12 mouse cellular contexts compared by ENCODE assay signal in genomic region chr5:125614348-125614747, GRCm38 (mm10).
DNase-seq lines count a peak whose midpoint lies in the region; ATAC-seq lines count a peak whose summit lies in the region.
"Had no signal": no experiment of that assay in that cellular context is flagged by ENCODE, and none has a peak within 500 bp of the region (broad histone marks: within the 10 kb centered on the region; RNA-seq: fewer than 3 reads in every experiment).

No protein-coding gene starts in this region.

- DNase-seq in cerebellum, postnatal 10 days, result peak; percentile 71 to 76
- no peak for DNase-seq in cerebellum, adult 9-11 months
- peak; percentile 8 for DNase-seq in kidney, adult 9 months
- peak; percentile 3 for DNase-seq in A20 (ENCODE audit: low read depth, low spot score)
- DNase-seq in embryonic facial prominence, embryonic 11.5 days (ENCODE audit: low spot score), result peak; percentile 17
- DNase-seq in urinary bladder, postnatal 10 days (ENCODE audit: low spot score), result no peak
- no peak for DNase-seq in thymus, postnatal 36 days
- DNase-seq: right cerebral cortex, adult 18-20 months had no signal

- no peaks in the 10 kb centered on the region for H3K36me3 ChIP-seq in kidney, embryonic 16.5 days (ENCODE audit: insufficient read depth, low read length)
- H3K36me3 ChIP-seq in embryonic facial prominence, embryonic 11.5 days (replicated peaks; ENCODE audit: control insufficient read depth, insufficient read depth, low read depth, low read length), result no peaks in the 10 kb centered on the region
- H3K36me3 ChIP-seq: heart, embryonic 15.5 days had no signal

- 57% methylated on average over 2 of the region's 2 CpGs for WGBS in kidney, embryonic 16.5 days
- WGBS in embryonic facial prominence, embryonic 11.5 days, result 50% methylated on average over 2 of the region's 2 CpGs

- no peak overlapping the region for H3K4me3 ChIP-seq in kidney, embryonic 16.5 days (ENCODE audit: low read length)
- H3K4me3 ChIP-seq in embryonic facial prominence, embryonic 11.5 days (ENCODE audit: low read depth, low read length), result no peak overlapping the region
- H3K4me3 ChIP-seq: erythroblast, embryonic 14.5 days; heart, embryonic 15.5 days had no signal

- ATAC-seq in kidney, embryonic 16.5 days (ENCODE audit: low FRiP score, low TSS enrichment), result no peak
- no peak for ATAC-seq in embryonic facial prominence, embryonic 11.5 days (replicated peaks; ENCODE audit: insufficient number of reproducible peaks, low FRiP score, low TSS enrichment, low read depth)

- no peak overlapping the region for H3K9ac ChIP-seq in kidney, embryonic 16.5 days (replicated peaks; ENCODE audit: low read length)
- no peak overlapping the region for H3K9ac ChIP-seq in embryonic facial prominence, embryonic 11.5 days (replicated peaks; ENCODE audit: low read length)
- H3K9ac ChIP-seq: heart, embryonic 15.5 days had no signal

- H3K27me3 ChIP-seq in kidney, embryonic 16.5 days (ENCODE audit: insufficient read depth, low read length), result no peaks in the 10 kb centered on the region
- H3K27me3 ChIP-seq in embryonic facial prominence, embryonic 11.5 days (ENCODE audit: control insufficient read depth, insufficient read depth, low read length), result no peaks in the 10 kb centered on the region
- H3K27me3 ChIP-seq: heart, embryonic 15.5 days had no signal

- no peak overlapping the region for H3K4me2 ChIP-seq in kidney, embryonic 16.5 days (replicated peaks; ENCODE audit: low read depth, low read length)
- H3K4me2 ChIP-seq in embryonic facial prominence, embryonic 11.5 days (ENCODE audit: low read depth, low read length), result no peak overlapping the region
- H3K4me2 ChIP-seq: heart, embryonic 15.5 days had no signal

- H3K9me3 ChIP-seq in kidney, embryonic 16.5 days (ENCODE audit: low read length), result peaks cover 27% of the 10 kb centered on the region
- no peaks in the 10 kb centered on the region; the same call in 1 of the 2 replicates for H3K9me3 ChIP-seq in embryonic facial prominence, embryonic 11.5 days (replicated peaks; ENCODE audit: control insufficient read depth, low read length)

- H3K4me1 ChIP-seq in kidney, embryonic 16.5 days (ENCODE audit: insufficient read depth, low read length), result no peaks in the 10 kb centered on the region
- H3K4me1 ChIP-seq in embryonic facial prominence, embryonic 11.5 days (ENCODE audit: control insufficient read depth, insufficient read depth, low read length), result no peaks in the 10 kb centered on the region
- H3K4me1 ChIP-seq: heart, embryonic 15.5 days had no signal

- no peak overlapping the region for H3K27ac ChIP-seq in kidney, embryonic 16.5 days (ENCODE audit: low read length)
- no peak overlapping the region for H3K27ac ChIP-seq in embryonic facial prominence, embryonic 11.5 days (replicated peaks; ENCODE audit: low read depth, low read length)
- H3K27ac ChIP-seq: heart, embryonic 15.5 days; macrophage had no signal

Comparison
In these comparisons a context has a peak if more than half of its experiments do, and no peak if none do; other contexts are left out.
1. DNase-seq: peak in cerebellum, postnatal 10 days (2 of 2), kidney, adult 9 months (single experiment), A20 (single experiment) and embryonic facial prominence, embryonic 11.5 days (single experiment); none in cerebellum, adult 9-11 months (single experiment), urinary bladder, postnatal 10 days (single experiment) and thymus, postnatal 36 days (0 of 2).